Mouse (Mus musculus): ENCODE results near the gene Rab5if.

GRCm38 (mm10) chr2:156919796-156920195 is 56.9 kb downstream of the Rab5if start:
- no peak for TF ChIP-seq CTCF (IDR thresholded peaks at IDR 0.05; ENCODE audit: borderline replicate concordance, control insufficient read depth, extremely low read depth, insufficient read depth, low read length, poor library complexity)
- TF ChIP-seq POLR2A (IDR thresholded peaks at IDR 0.05; ENCODE audit: control insufficient read depth, extremely low read depth, insufficient read depth, low read length, poor library complexity) = no peak
